Mouse (Mus musculus) ES-Bruce4 (cell line): ENCODE measurements around the gene Mtmr2.

Experiments used
- CTCF ChIP-seq: IDR thresholded peaks from one replicate; pipeline ENCODE4 v1.8.1; 2011; ENCODE audit warnings: low read depth, low read length
- EP300 ChIP-seq: IDR thresholded peaks from 2 replicates; pipeline ENCODE4 v1.6.1; 2011; ENCODE audit warnings: low read depth, low read length; ENCODE audit not compliant: insufficient read depth
- POLR2A ChIP-seq: IDR thresholded peaks from one replicate; pipeline ENCODE4 v1.8.1; 2011; ENCODE audit warnings: low read length; ENCODE audit not compliant: insufficient read depth

GRCm38 (mm10) chr9:13847591-13847990 lies 99.4 kb downstream of the Mtmr2 start:
- no peak for TF ChIP-seq POLR2A
- no peak for TF ChIP-seq CTCF
- no peak for TF ChIP-seq EP300
